15 mouse cellular contexts compared by ENCODE assay signal in genomic region chr15:82856065-82856464, GRCm38 (mm10).
A peak's percentile ranks its signal among the peaks of the same experiment; 100 is the strongest.
DNase-seq lines count a peak whose midpoint lies in the region; ATAC-seq lines count a peak whose summit lies in the region.
"Had no signal": no experiment of that assay in that cellular context is flagged by ENCODE, and none has a peak within 500 bp of the region (broad histone marks: within the 10 kb centered on the region; RNA-seq: fewer than 3 reads in every experiment).

No protein-coding gene starts in this region.

- ATAC-seq in embryonic facial prominence, embryonic 12.5 days (ENCODE audit: insufficient number of reproducible peaks, insufficient read depth, low FRiP score, low TSS enrichment) = no peak
- no peak for ATAC-seq in hindbrain, embryonic 11.5 days (ENCODE audit: low FRiP score)
- ATAC-seq in hindbrain, embryonic 16.5 days = no peak
- no peak for ATAC-seq in hindbrain, embryonic 14.5 days (ENCODE audit: low FRiP score)
- ATAC-seq in midbrain, embryonic 16.5 days = no peak
- no peak for ATAC-seq in inflammation-experienced regulatory T-cells, adult 6 months

- H3K9me3 ChIP-seq in embryonic facial prominence, embryonic 12.5 days = no peaks in the 10 kb centered on the region
- H3K9me3 ChIP-seq in embryonic facial prominence, embryonic 10.5 days = no peaks in the 10 kb centered on the region
- H3K9me3 ChIP-seq in hindbrain, embryonic 11.5 days (ENCODE audit: control insufficient read depth, low read length) = no peaks in the 10 kb centered on the region
- H3K9me3 ChIP-seq in hindbrain, embryonic 16.5 days (ENCODE audit: control insufficient read depth, low read length) = no peaks in the 10 kb centered on the region
- no peaks in the 10 kb centered on the region for H3K9me3 ChIP-seq in hindbrain, embryonic 14.5 days (ENCODE audit: control insufficient read depth, low read length)
- no peaks in the 10 kb centered on the region for H3K9me3 ChIP-seq in midbrain, embryonic 16.5 days (replicated peaks; ENCODE audit: control insufficient read depth, low read length, poor library complexity, severe bottlenecking)
- H3K9me3 ChIP-seq: limb, embryonic 12.5 days had no signal

- no peaks in the 10 kb centered on the region for H3K27me3 ChIP-seq in embryonic facial prominence, embryonic 12.5 days
- H3K27me3 ChIP-seq in embryonic facial prominence, embryonic 10.5 days (replicated peaks; ENCODE audit: low read depth, poor library complexity, severe bottlenecking) = no peaks in the 10 kb centered on the region
- no peaks in the 10 kb centered on the region for H3K27me3 ChIP-seq in hindbrain, embryonic 11.5 days (ENCODE audit: control insufficient read depth, insufficient read depth, low read length)
- H3K27me3 ChIP-seq in hindbrain, embryonic 16.5 days (replicated peaks; ENCODE audit: control insufficient read depth, insufficient read depth, low read length) = no peaks in the 10 kb centered on the region
- H3K27me3 ChIP-seq in hindbrain, embryonic 14.5 days (ENCODE audit: control insufficient read depth, insufficient read depth, low read length) = no peaks in the 10 kb centered on the region
- H3K27me3 ChIP-seq in midbrain, embryonic 16.5 days (ENCODE audit: control insufficient read depth, insufficient read depth, low read depth, low read length) = no peaks in the 10 kb centered on the region
- H3K27me3 ChIP-seq: CH12.LX; limb, embryonic 12.5 days had no signal

- 96% methylated on average over 2 of the region's 2 CpGs for WGBS in embryonic facial prominence, embryonic 12.5 days
- WGBS in embryonic facial prominence, embryonic 10.5 days = 92% methylated on average over 2 of the region's 2 CpGs
- WGBS in hindbrain, embryonic 11.5 days = 95% methylated on average over 2 of the region's 2 CpGs
- 83% methylated on average over 2 of the region's 2 CpGs for WGBS in hindbrain, embryonic 16.5 days
- 89% methylated on average over 2 of the region's 2 CpGs for WGBS in hindbrain, embryonic 14.5 days
- 79% methylated on average over 2 of the region's 2 CpGs for WGBS in midbrain, embryonic 16.5 days

- no peak for DNase-seq in embryonic facial prominence, embryonic 10.5 days (ENCODE audit: low spot score)
- no peak for DNase-seq in hindbrain, embryonic 11.5 days (ENCODE audit: low spot score)
- no peak for DNase-seq in hindbrain, embryonic 14.5 days (ENCODE audit: low spot score)
- no peak for DNase-seq in frontal cortex, postnatal 14 days (ENCODE audit: low spot score in 2 of 2)
- DNase-seq: cerebellum, adult 9-11 months; lung, postnatal 14 days had no signal

- H3K4me2 ChIP-seq in embryonic facial prominence, embryonic 12.5 days (replicated peaks) = no peak overlapping the region
- H3K4me2 ChIP-seq in hindbrain, embryonic 11.5 days (replicated peaks; ENCODE audit: low read depth, low read length) = no peak overlapping the region
- H3K4me2 ChIP-seq in hindbrain, embryonic 16.5 days (ENCODE audit: low read length) = no peak overlapping the region
- H3K4me2 ChIP-seq in hindbrain, embryonic 14.5 days (replicated peaks) = no peak overlapping the region
- no peak overlapping the region for H3K4me2 ChIP-seq in midbrain, embryonic 16.5 days (ENCODE audit: low read length)
- H3K4me2 ChIP-seq: limb, embryonic 12.5 days had no signal

- no peak overlapping the region for H3K9ac ChIP-seq in embryonic facial prominence, embryonic 12.5 days
- H3K9ac ChIP-seq in hindbrain, embryonic 11.5 days (ENCODE audit: low read depth, low read length) = no peak overlapping the region
- H3K9ac ChIP-seq in hindbrain, embryonic 16.5 days (ENCODE audit: low read depth, low read length) = no peak overlapping the region
- H3K9ac ChIP-seq in hindbrain, embryonic 14.5 days = no peak overlapping the region
- no peak overlapping the region for H3K9ac ChIP-seq in midbrain, embryonic 16.5 days (ENCODE audit: low read depth, low read length)
- H3K9ac ChIP-seq: limb, embryonic 12.5 days; liver, embryonic 14.5 days had no signal

- 0 out of 2 replicates have a peak overlapping the region, but pooled peaks have one; percentile 30 for H3K27ac ChIP-seq in embryonic facial prominence, embryonic 12.5 days
- H3K27ac ChIP-seq in embryonic facial prominence, embryonic 10.5 days (replicated peaks) = no peak overlapping the region
- H3K27ac ChIP-seq in hindbrain, embryonic 11.5 days (ENCODE audit: low read depth, low read length) = peak overlapping the region; percentile 85; the same call in 1 of the 2 replicates
- no peak overlapping the region for H3K27ac ChIP-seq in hindbrain, embryonic 16.5 days (ENCODE audit: low read depth, low read length)
- peak overlapping the region; percentile 78 for H3K27ac ChIP-seq in hindbrain, embryonic 14.5 days
- H3K27ac ChIP-seq in midbrain, embryonic 16.5 days (ENCODE audit: low read length) = peak overlapping the region; percentile 78
- H3K27ac ChIP-seq: gastrocnemius, adult 2 months; limb, embryonic 12.5 days; liver, embryonic 14.5 days had no signal

- H3K36me3 ChIP-seq in embryonic facial prominence, embryonic 12.5 days = peaks cover 59% of the 10 kb centered on the region
- H3K36me3 ChIP-seq in embryonic facial prominence, embryonic 10.5 days (replicated peaks) = peaks cover 62% of the 10 kb centered on the region
- no peaks in the 10 kb centered on the region for H3K36me3 ChIP-seq in hindbrain, embryonic 11.5 days (ENCODE audit: control insufficient read depth, insufficient read depth, low read length)
- H3K36me3 ChIP-seq in hindbrain, embryonic 16.5 days (ENCODE audit: control insufficient read depth, insufficient read depth, low read length) = peaks cover 21% of the 10 kb centered on the region
- peaks cover 47% of the 10 kb centered on the region for H3K36me3 ChIP-seq in hindbrain, embryonic 14.5 days (replicated peaks; ENCODE audit: control insufficient read depth, insufficient read depth)
- peaks cover 8% of the 10 kb centered on the region for H3K36me3 ChIP-seq in midbrain, embryonic 16.5 days (ENCODE audit: control insufficient read depth, insufficient read depth, low read length)

- H3K4me1 ChIP-seq in embryonic facial prominence, embryonic 12.5 days = 0 out of 2 replicates have a peak, but pooled peaks cover 5% of the 10 kb centered on the region
- H3K4me1 ChIP-seq in embryonic facial prominence, embryonic 10.5 days = peaks cover 8% of the 10 kb centered on the region
- no peaks in the 10 kb centered on the region for H3K4me1 ChIP-seq in hindbrain, embryonic 11.5 days (replicated peaks; ENCODE audit: control insufficient read depth, insufficient read depth, low read length)
- peaks cover 8% of the 10 kb centered on the region for H3K4me1 ChIP-seq in hindbrain, embryonic 16.5 days (ENCODE audit: control insufficient read depth, insufficient read depth, low read depth, low read length)
- H3K4me1 ChIP-seq in hindbrain, embryonic 14.5 days (replicated peaks; ENCODE audit: control insufficient read depth, insufficient read depth, low read length) = peaks cover 15% of the 10 kb centered on the region
- H3K4me1 ChIP-seq in midbrain, embryonic 16.5 days (ENCODE audit: control insufficient read depth, insufficient read depth, low read length) = peaks cover 20% of the 10 kb centered on the region

- no peak overlapping the region for H3K4me3 ChIP-seq in embryonic facial prominence, embryonic 12.5 days
- no peak overlapping the region for H3K4me3 ChIP-seq in embryonic facial prominence, embryonic 10.5 days
- H3K4me3 ChIP-seq in hindbrain, embryonic 11.5 days (ENCODE audit: low read depth, low read length) = no peak overlapping the region
- no peak overlapping the region for H3K4me3 ChIP-seq in hindbrain, embryonic 16.5 days (ENCODE audit: low read length)
- no peak overlapping the region for H3K4me3 ChIP-seq in hindbrain, embryonic 14.5 days (replicated peaks; ENCODE audit: low read length)
- H3K4me3 ChIP-seq in midbrain, embryonic 16.5 days (ENCODE audit: low read depth, low read length) = no peak overlapping the region
- H3K4me3 ChIP-seq: gastrocnemius, adult 2 months; left cerebral cortex, adult 2 months; limb, embryonic 12.5 days had no signal

Comparison
In these comparisons a context has a peak if more than half of its experiments do, and no peak if none do; other contexts are left out.
1. H3K27ac ChIP-seq: peak in embryonic facial prominence, embryonic 12.5 days (single experiment), hindbrain, embryonic 11.5 days (single experiment), hindbrain, embryonic 14.5 days (single experiment) and midbrain, embryonic 16.5 days (single experiment); none in embryonic facial prominence, embryonic 10.5 days (single experiment) and hindbrain, embryonic 16.5 days (single experiment).